Comparison of ENCODE assay signal across 23 mouse cellular contexts in the genomic region with DNA sequence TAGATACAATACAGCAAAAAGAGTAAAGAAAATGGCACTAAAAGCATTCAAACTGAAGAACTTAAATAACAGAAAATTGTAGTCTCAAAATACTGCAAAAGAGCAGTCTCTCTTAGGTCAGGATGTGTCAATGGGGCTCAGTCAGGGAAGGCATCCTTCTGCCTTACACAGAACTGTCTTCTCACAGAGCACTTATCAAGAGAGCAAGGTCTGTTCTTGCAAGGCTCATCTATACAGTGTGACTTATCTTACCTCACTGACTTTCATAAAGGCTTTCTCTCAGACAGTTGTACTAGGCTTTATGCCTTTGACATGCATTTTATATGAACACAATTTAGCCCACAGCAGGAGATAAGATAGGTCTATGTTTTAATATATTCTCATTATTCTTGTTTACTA.
DNase-seq lines count a peak whose midpoint lies in the region; ATAC-seq lines count a peak whose summit lies in the region.
"Had no signal": no experiment of that assay in that cellular context is flagged by ENCODE, and none has a peak within 500 bp of the region (broad histone marks: within the 10 kb centered on the region; RNA-seq: fewer than 3 reads in every experiment).

No protein-coding gene starts in this region.

- peaks cover 14% of the 10 kb centered on the region for H3K27me3 ChIP-seq in forebrain, embryonic 10.5 days (ENCODE audit: poor library complexity, severe bottlenecking)
- 0 out of 2 replicates have a peak, but pooled peaks cover 4% of the 10 kb centered on the region for H3K27me3 ChIP-seq in forebrain, embryonic 12.5 days
- no peaks in the 10 kb centered on the region for H3K27me3 ChIP-seq in hindbrain, embryonic 14.5 days (ENCODE audit: control insufficient read depth, insufficient read depth, low read length)
- H3K27me3 ChIP-seq in hindbrain, embryonic 12.5 days = no peaks in the 10 kb centered on the region
- no peaks in the 10 kb centered on the region for H3K27me3 ChIP-seq in midbrain, embryonic 15.5 days (replicated peaks)
- no peaks in the 10 kb centered on the region for H3K27me3 ChIP-seq in midbrain, embryonic 10.5 days (ENCODE audit: low read depth, poor library complexity, severe bottlenecking)
- no peaks in the 10 kb centered on the region for H3K27me3 ChIP-seq in neural tube, embryonic 15.5 days (replicated peaks)
- H3K27me3 ChIP-seq: embryonic facial prominence, embryonic 15.5 days; heart, embryonic 15.5 days had no signal

- no peak overlapping the region for H3K4me3 ChIP-seq in forebrain, embryonic 10.5 days
- H3K4me3 ChIP-seq in forebrain, embryonic 12.5 days (replicated peaks) = no peak overlapping the region
- no peak overlapping the region for H3K4me3 ChIP-seq in hindbrain, embryonic 14.5 days (replicated peaks; ENCODE audit: low read length)
- no peak overlapping the region for H3K4me3 ChIP-seq in hindbrain, embryonic 12.5 days
- no peak overlapping the region for H3K4me3 ChIP-seq in midbrain, embryonic 15.5 days
- no peak overlapping the region for H3K4me3 ChIP-seq in midbrain, embryonic 10.5 days
- H3K4me3 ChIP-seq in neural tube, embryonic 15.5 days (replicated peaks) = no peak overlapping the region
- H3K4me3 ChIP-seq: embryonic facial prominence, embryonic 15.5 days; erythroblast, embryonic 14.5 days; heart, adult 2 months; heart, embryonic 15.5 days had no signal

- H3K4me2 ChIP-seq in forebrain, embryonic 12.5 days = no peak overlapping the region
- H3K4me2 ChIP-seq in hindbrain, embryonic 14.5 days (replicated peaks) = no peak overlapping the region
- H3K4me2 ChIP-seq in hindbrain, embryonic 12.5 days (replicated peaks) = no peak overlapping the region
- no peak overlapping the region for H3K4me2 ChIP-seq in midbrain, embryonic 15.5 days
- H3K4me2 ChIP-seq in neural tube, embryonic 15.5 days = no peak overlapping the region
- H3K4me2 ChIP-seq: embryonic facial prominence, embryonic 15.5 days; heart, embryonic 11.5 days; heart, embryonic 15.5 days had no signal

- H3K9me3 ChIP-seq in forebrain, embryonic 10.5 days = no peaks in the 10 kb centered on the region
- no peaks in the 10 kb centered on the region for H3K9me3 ChIP-seq in forebrain, embryonic 12.5 days
- H3K9me3 ChIP-seq in hindbrain, embryonic 14.5 days (ENCODE audit: control insufficient read depth, low read length) = no peaks in the 10 kb centered on the region
- H3K9me3 ChIP-seq in hindbrain, embryonic 12.5 days (replicated peaks) = no peaks in the 10 kb centered on the region
- no peaks in the 10 kb centered on the region for H3K9me3 ChIP-seq in midbrain, embryonic 15.5 days
- H3K9me3 ChIP-seq in midbrain, embryonic 10.5 days (replicated peaks) = no peaks in the 10 kb centered on the region
- no peaks in the 10 kb centered on the region for H3K9me3 ChIP-seq in neural tube, embryonic 15.5 days (replicated peaks)
- H3K9me3 ChIP-seq: embryonic facial prominence, embryonic 15.5 days; G1E; heart, embryonic 15.5 days had no signal

- peak overlapping the region; percentile 53; the same call in 1 of the 2 replicates for H3K27ac ChIP-seq in forebrain, embryonic 10.5 days
- H3K27ac ChIP-seq in forebrain, embryonic 12.5 days = no peak overlapping the region
- H3K27ac ChIP-seq in hindbrain, embryonic 14.5 days = 0 out of 2 replicates have a peak overlapping the region, but pooled peaks have one; percentile 58
- no peak overlapping the region for H3K27ac ChIP-seq in hindbrain, embryonic 12.5 days
- H3K27ac ChIP-seq in midbrain, embryonic 15.5 days = no peak overlapping the region
- no peak overlapping the region for H3K27ac ChIP-seq in midbrain, embryonic 10.5 days (replicated peaks)
- H3K27ac ChIP-seq in neural tube, embryonic 15.5 days (replicated peaks) = 0 out of 2 replicates have a peak overlapping the region, but pooled peaks have one; percentile 19
- H3K27ac ChIP-seq: embryonic facial prominence, embryonic 15.5 days; heart, adult 2 months; heart, embryonic 15.5 days had no signal

- ATAC-seq in forebrain, embryonic 12.5 days (ENCODE audit: low FRiP score) = no peak
- no peak for ATAC-seq in hindbrain, embryonic 14.5 days (ENCODE audit: low FRiP score)
- ATAC-seq in hindbrain, embryonic 12.5 days (ENCODE audit: low FRiP score) = no peak
- 0 out of 2 replicates have a peak, but pooled peaks have one; percentile 48 for ATAC-seq in midbrain, embryonic 15.5 days (replicated peaks)
- 0 out of 2 replicates have a peak, but pooled peaks have one; percentile 30 for ATAC-seq in neural tube, embryonic 15.5 days (ENCODE audit: low FRiP score)
- ATAC-seq: CD4-positive, CD25-positive, alpha-beta regulatory T cell, adult 4 months had no signal

- DNase-seq in forebrain, embryonic 10.5 days (ENCODE audit: extremely low spot score, low spot score) = no peak
- DNase-seq in hindbrain, embryonic 14.5 days (ENCODE audit: low spot score) = no peak
- DNase-seq in midbrain, embryonic 10.5 days (ENCODE audit: low spot score) = no peak
- DNase-seq: adrenal gland, adult 8-10 months; adrenal gland, postnatal 36 days; B cell, adult 2 months; cerebellum, adult 11 months; cerebellum, adult 8-10 months; cerebellum, postnatal 14 days; embryo, embryonic 11 days; gastrocnemius, postnatal 10 days; heart, adult 2 months; heart, postnatal 14 days had no signal

- peaks cover 40% of the 10 kb centered on the region for H3K4me1 ChIP-seq in forebrain, embryonic 10.5 days
- peaks cover 13% of the 10 kb centered on the region; the same call in 1 of the 2 replicates for H3K4me1 ChIP-seq in forebrain, embryonic 12.5 days
- H3K4me1 ChIP-seq in hindbrain, embryonic 14.5 days (replicated peaks; ENCODE audit: control insufficient read depth, insufficient read depth, low read length) = peaks cover 11% of the 10 kb centered on the region
- H3K4me1 ChIP-seq in hindbrain, embryonic 12.5 days = no peaks in the 10 kb centered on the region
- peaks cover 8% of the 10 kb centered on the region; the same call in 1 of the 2 replicates for H3K4me1 ChIP-seq in midbrain, embryonic 15.5 days
- H3K4me1 ChIP-seq in midbrain, embryonic 10.5 days = peaks cover 6% of the 10 kb centered on the region; the same call in 1 of the 2 replicates
- H3K4me1 ChIP-seq in neural tube, embryonic 15.5 days = peaks cover 13% of the 10 kb centered on the region; the same call in 1 of the 2 replicates
- H3K4me1 ChIP-seq: embryonic facial prominence, embryonic 15.5 days; heart, embryonic 15.5 days had no signal

- H3K36me3 ChIP-seq in forebrain, embryonic 10.5 days (replicated peaks) = no peaks in the 10 kb centered on the region
- no peaks in the 10 kb centered on the region for H3K36me3 ChIP-seq in forebrain, embryonic 12.5 days (replicated peaks)
- H3K36me3 ChIP-seq in hindbrain, embryonic 14.5 days (replicated peaks; ENCODE audit: control insufficient read depth, insufficient read depth) = no peaks in the 10 kb centered on the region
- H3K36me3 ChIP-seq in hindbrain, embryonic 12.5 days = no peaks in the 10 kb centered on the region
- no peaks in the 10 kb centered on the region for H3K36me3 ChIP-seq in midbrain, embryonic 15.5 days (replicated peaks)
- H3K36me3 ChIP-seq in midbrain, embryonic 10.5 days = no peaks in the 10 kb centered on the region
- no peaks in the 10 kb centered on the region for H3K36me3 ChIP-seq in neural tube, embryonic 15.5 days
- H3K36me3 ChIP-seq: embryonic facial prominence, embryonic 15.5 days; G1E; heart, embryonic 15.5 days had no signal

- no peak overlapping the region for H3K9ac ChIP-seq in forebrain, embryonic 12.5 days
- H3K9ac ChIP-seq in hindbrain, embryonic 14.5 days = no peak overlapping the region
- no peak overlapping the region for H3K9ac ChIP-seq in hindbrain, embryonic 12.5 days
- no peak overlapping the region for H3K9ac ChIP-seq in midbrain, embryonic 15.5 days
- H3K9ac ChIP-seq in neural tube, embryonic 15.5 days (replicated peaks) = no peak overlapping the region
- H3K9ac ChIP-seq: embryonic facial prominence, embryonic 15.5 days; heart, embryonic 15.5 days had no signal

Comparison
In these comparisons a context has a peak if more than half of its experiments do, and no peak if none do; other contexts are left out.
1. H3K27ac ChIP-seq: peak in forebrain, embryonic 10.5 days (single experiment), hindbrain, embryonic 14.5 days (single experiment) and neural tube, embryonic 15.5 days (single experiment); none in forebrain, embryonic 12.5 days (single experiment), hindbrain, embryonic 12.5 days (single experiment), midbrain, embryonic 15.5 days (single experiment) and midbrain, embryonic 10.5 days (single experiment).
2. ATAC-seq: peak in midbrain, embryonic 15.5 days (single experiment) and neural tube, embryonic 15.5 days (single experiment); none in forebrain, embryonic 12.5 days (single experiment), hindbrain, embryonic 14.5 days (single experiment) and hindbrain, embryonic 12.5 days (single experiment).